Mouse (Mus musculus) embryonic facial prominence, embryonic 11.5 days (tissue): ENCODE measurements around the gene Arap1. TPM values are rescaled to one million over a fixed set of nuclear protein-coding genes. Genes with fewer than 3 reads are reported as not detected.

Source experiments
- ATAC-seq: fragments of 200-750 bp; cut with Nextera tagmentation; replicated peaks from 2 replicates; pipeline ENCODE4 v1.8.0; 2017; ENCODE audit warnings: low read depth; ENCODE audit not compliant: insufficient number of reproducible peaks, low FRiP score, low TSS enrichment
- DNase-seq: peaks from one replicate; pipeline ENCODE4 v3.0.0-alpha.2; 2015; ENCODE audit warnings: low spot score
- H3K27ac ChIP-seq: fragments of 300-500 bp; sonication (generic); replicated peaks from 2 replicates; pipeline ENCODE4 v1.5.1; 2014; ENCODE audit warnings: mild to moderate bottlenecking, low read depth, low read length, control low read depth
- H3K27me3 ChIP-seq: fragments of 300-500 bp; sonication (generic); 2 replicates; pipeline ENCODE4 v1.6.1; 2014; ENCODE audit warnings: mild to moderate bottlenecking, low read length, moderate library complexity, mixed read lengths; ENCODE audit not compliant: control insufficient read depth, insufficient read depth
- H3K36me3 ChIP-seq: fragments of 300-500 bp; sonication (generic); replicated peaks from 2 replicates; pipeline ENCODE4 v1.6.1; 2014; ENCODE audit warnings: low read depth, mild to moderate bottlenecking, low read length, moderate library complexity, mixed read lengths; ENCODE audit not compliant: control insufficient read depth, insufficient read depth
- H3K4me1 ChIP-seq: fragments of 300-500 bp; sonication (generic); 2 replicates; pipeline ENCODE4 v1.6.1; 2014; ENCODE audit warnings: low read length, mixed read lengths; ENCODE audit not compliant: control insufficient read depth, insufficient read depth
- H3K4me2 ChIP-seq: fragments of 300-500 bp; sonication (generic); 2 replicates; pipeline ENCODE4 v1.6.1; 2014; ENCODE audit warnings: low read depth, mild to moderate bottlenecking, control low read depth, low read length, moderate library complexity
- H3K4me3 ChIP-seq: fragments of 300-500 bp; sonication (generic); 2 replicates; pipeline ENCODE4 v1.5.1; 2014; ENCODE audit warnings: low read depth, low read length, control low read depth
- H3K9ac ChIP-seq: fragments of 300-500 bp; sonication (generic); replicated peaks from 2 replicates; pipeline ENCODE4 v1.6.1; 2014; ENCODE audit warnings: mild to moderate bottlenecking, control low read depth, low read length
- H3K9me3 ChIP-seq: fragments of 300-500 bp; sonication (generic); replicated peaks from 2 replicates; pipeline ENCODE4 v1.6.1; 2016; ENCODE audit warnings: mild to moderate bottlenecking, low read length, inconsistent platforms, mixed read lengths; ENCODE audit not compliant: control insufficient read depth
- WGBS: fragments of 180-500 bp; shearing (Covaris S2); extraction: QIAGEN DNeasy Blood & Tissue Kit; methylation state at CpG from one replicate; pipeline ENCODE4 v1.1.7; 2014; 5-methylcytosine and 5-hydroxymethylcytosine counted together
- polyA plus RNA-seq: library from polyadenylated mRNA; unstranded; fragments of >200 nt; fragmentation: Nextera tagmentation; extraction: Ambion mirVana; gene quantifications from 2 replicates; pipeline ENCODE4 v1.2.1, GENCODE M21; 2014

The Arap1 gene
- polyA plus RNA-seq, 1 experiment from 2014 or later = 13.5 TPM

DNA sequence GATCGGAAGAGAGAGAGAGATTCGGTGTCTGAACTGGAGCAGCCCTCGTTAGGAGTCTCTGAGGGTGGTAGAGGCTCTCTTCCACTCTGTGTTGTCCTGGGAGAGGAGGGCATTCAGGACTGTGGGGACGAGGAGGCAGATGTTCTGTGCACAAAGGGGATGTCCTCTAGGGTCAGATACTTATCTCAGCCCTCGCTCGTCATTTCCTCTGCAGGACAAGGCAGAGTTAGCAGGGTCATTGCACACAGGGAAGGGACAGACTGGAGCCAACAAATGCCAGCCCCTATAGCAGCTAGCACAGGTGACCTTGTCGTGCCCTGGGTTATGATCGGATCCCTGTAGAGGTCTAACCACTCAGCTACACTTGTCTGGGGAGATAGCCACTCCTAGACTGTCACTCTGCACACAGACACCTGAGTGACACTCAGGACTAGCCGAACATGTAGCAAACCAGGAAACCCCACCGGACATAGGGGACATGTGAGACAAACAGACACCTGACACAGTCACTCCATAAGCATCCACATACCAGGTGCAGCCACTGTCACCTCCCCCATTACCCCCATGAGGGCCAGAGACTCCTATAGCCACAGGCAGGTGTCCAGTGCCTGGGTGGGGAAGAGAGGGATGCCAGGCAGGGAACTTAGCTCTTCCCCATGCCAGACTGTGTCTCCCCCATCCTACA, 112.2 kb downstream of the Arap1 start:
- DNase-seq (no peak), ATAC-seq (no peak)
- Histone ChIP-seq H3K4me3 (no peak overlapping the region), H3K9ac (no peak overlapping the region), H3K27me3 (no peaks in the 10 kb centered on the region), H3K4me2 (no peak overlapping the region), H3K9me3 (no peaks in the 10 kb centered on the region), H3K27ac (no peak overlapping the region), H3K4me1 (no peaks in the 10 kb centered on the region), H3K36me3 (no peaks in the 10 kb centered on the region)
- 56% methylated on average over 10 of the region's 10 CpGs for WGBS

DNA sequence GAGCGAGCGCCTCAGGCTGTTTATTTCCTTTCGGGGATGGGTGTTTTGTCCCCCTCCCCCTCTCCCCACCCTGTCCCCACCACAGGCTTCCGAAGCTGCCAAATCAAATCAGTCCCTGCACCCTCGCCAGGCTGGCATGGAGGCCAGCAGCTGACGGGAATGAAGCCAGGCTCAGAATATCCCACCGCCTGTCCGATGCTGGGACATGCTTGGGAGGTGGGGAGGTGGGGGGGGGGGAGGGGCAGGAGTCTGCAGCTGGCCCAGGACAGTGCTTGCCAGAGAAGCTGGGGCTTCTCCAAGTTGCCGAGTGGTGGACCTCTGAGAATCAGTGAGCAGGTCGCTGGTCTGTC, 112.7 kb downstream of the Arap1 start:
- H3K9ac ChIP-seq = no peak overlapping the region
- WGBS = 47% methylated on average over 10 of the region's 10 CpGs
- H3K4me1 ChIP-seq = no peaks in the 10 kb centered on the region
- no peak overlapping the region for H3K4me3 ChIP-seq
- DNase-seq (no peak), ATAC-seq (no peak)
- H3K4me2 ChIP-seq = no peak overlapping the region
- H3K27ac ChIP-seq = no peak overlapping the region
- H3K9me3 ChIP-seq = no peaks in the 10 kb centered on the region
- H3K27me3 ChIP-seq = no peaks in the 10 kb centered on the region
- no peaks in the 10 kb centered on the region for H3K36me3 ChIP-seq

DNA sequence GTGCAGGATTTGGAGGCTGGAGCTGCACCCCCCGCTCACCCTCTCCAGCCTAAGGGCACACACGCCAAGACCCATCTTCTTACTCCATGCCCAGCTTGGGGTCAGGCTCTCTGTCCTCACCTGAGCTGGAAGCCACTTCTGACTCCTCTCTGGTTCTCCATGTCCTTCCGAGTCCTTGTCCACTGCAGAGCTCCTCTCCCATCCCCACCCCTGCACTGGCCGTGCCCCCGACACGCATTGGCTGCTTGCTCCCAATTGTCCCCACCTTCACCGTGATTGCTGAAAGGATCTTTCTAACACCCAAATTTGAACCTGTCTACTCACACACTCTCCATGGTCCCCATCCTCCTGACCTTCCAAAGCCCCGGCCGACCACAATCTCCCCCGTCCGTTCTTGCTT, 113.7 kb downstream of the Arap1 start:
- no peak overlapping the region for H3K4me3 ChIP-seq
- 82% methylated on average over 11 of the region's 11 CpGs for whole genome bisulfite sequencing
- no peak overlapping the region for H3K9ac ChIP-seq
- no peaks in the 10 kb centered on the region for H3K27me3 ChIP-seq
- H3K4me2 ChIP-seq = no peak overlapping the region
- H3K36me3 ChIP-seq = no peaks in the 10 kb centered on the region
- no peaks in the 10 kb centered on the region for H3K4me1 ChIP-seq
- DNase-seq (no peak), ATAC-seq (no peak)
- no peaks in the 10 kb centered on the region for H3K9me3 ChIP-seq
- H3K27ac ChIP-seq = no peak overlapping the region

Other genes with a start within 250 kb of the Arap1 start
- gene Atg16l2, start 45.8 kb upstream of the Arap1 start, polyA plus RNA-seq = 7.2 and 7.3 TPM in 2 replicates
- gene Stard10, start 31.0 kb upstream of the Arap1 start, polyA plus RNA-seq = 13.5 and 15.6 TPM in 2 replicates
- 4.2 TPM in 1 of 2 replicates, not detected in the other for gene Gm45837, start 62.8 kb downstream of the Arap1 start, polyA plus RNA-seq
- gene Pde2a, start 73.6 kb downstream of the Arap1 start, polyA plus RNA-seq = 10.6 and 18.6 TPM in 2 replicates
- gene Art2b, start 237.5 kb downstream of the Arap1 start, polyA plus RNA-seq = not detected in 2 replicates